Mouse (Mus musculus) olfactory bulb, adult 2 months (tissue): ENCODE data around the gene Casz1. TPM values are rescaled to one million over a fixed set of nuclear protein-coding genes. Genes with fewer than 3 reads are reported as not detected.
A peak's percentile ranks its signal among the peaks of the same experiment; 100 is the strongest.

Source experiments
- H3K27ac ChIP-seq: fragments of 200-500 bp; 2 replicates; pipeline ENCODE4 v1.5.1; 2012; ENCODE audit warnings: low read depth, low read length; ENCODE audit not compliant: insufficient read depth
- H3K4me1 ChIP-seq: fragments of 200-500 bp; 2 replicates; pipeline ENCODE4 v1.6.1; 2012; ENCODE audit warnings: low read length; ENCODE audit not compliant: control insufficient read depth, insufficient read depth
- H3K4me3 ChIP-seq: fragments of 200-500 bp; 2 replicates; pipeline ENCODE4 v1.5.1; 2012; ENCODE audit warnings: mild to moderate bottlenecking, low read depth, low read length, moderate library complexity; ENCODE audit not compliant: insufficient read depth
- CTCF ChIP-seq: fragments of 200-500 bp; IDR thresholded peaks from 2 replicates; pipeline ENCODE4 v1.5.1; 2012; ENCODE audit warnings: low read depth, mild to moderate bottlenecking, low read length, moderate library complexity; ENCODE audit not compliant: insufficient read depth
- POLR2A ChIP-seq: fragments of 200-500 bp; IDR thresholded peaks from 2 replicates; pipeline ENCODE4 v1.6.1; 2012; ENCODE audit warnings: mild to moderate bottlenecking, low read depth, low read length, moderate library complexity; ENCODE audit not compliant: insufficient read depth
- WGBS: fragments of 180-500 bp; shearing (Covaris S2); methylation state at CpG from one replicate; pipeline ENCODE4 v1.1.7; 2018; 5-methylcytosine and 5-hydroxymethylcytosine counted together
- polyA plus RNA-seq: library from polyadenylated mRNA; stranded (reverse); fragments of >200 nt; gene quantifications from 2 replicates; pipeline ENCODE4 v1.2.4, GENCODE M21; 2012; ENCODE audit warnings: low replicate concordance; ENCODE audit not compliant: missing spikeins, insufficient read depth, insufficient read length

Gene Casz1
- polyA plus RNA-seq, 1 experiment = not detected

GRCm38 (mm10) chr4:148885921-148886540 lies 81.8 kb downstream of the Casz1 start:
- 66% methylated on average over 9 of the region's 9 CpGs for WGBS
- Histone ChIP-seq H3K27ac (no peak overlapping the region), H3K4me3 (no peak overlapping the region), H3K4me1 (peaks cover 3% of the 10 kb centered on the region)
- TF ChIP-seq POLR2A (no peak), CTCF (no peak)

DNA sequence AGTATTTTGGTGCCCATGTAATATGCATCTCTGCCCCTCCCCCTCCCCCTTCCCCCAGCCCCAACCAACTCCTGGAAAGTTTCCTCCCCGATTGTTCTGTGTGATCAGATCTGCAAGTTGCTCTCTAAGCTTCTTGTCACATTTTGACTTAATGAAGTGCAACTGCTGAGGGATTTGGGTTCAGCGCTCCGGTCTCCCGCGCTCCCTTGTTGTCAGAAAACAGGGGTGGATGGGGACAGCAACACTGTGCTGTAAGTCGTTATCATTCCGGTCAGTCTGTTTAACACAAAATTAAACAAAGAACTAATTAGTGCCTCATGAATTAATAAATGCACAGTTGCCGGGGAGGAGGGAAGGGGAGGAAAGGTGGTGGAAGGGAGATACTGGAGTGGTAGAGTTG lies 84.0 kb downstream of the Casz1 start:
- 65% methylated on average over 8 of the region's 8 CpGs for WGBS
- H3K27ac ChIP-seq = no peak overlapping the region
- H3K4me1 ChIP-seq = peaks cover 10% of the 10 kb centered on the region
- TF ChIP-seq CTCF (no peak), POLR2A (no peak)
- no peak overlapping the region for H3K4me3 ChIP-seq

DNA sequence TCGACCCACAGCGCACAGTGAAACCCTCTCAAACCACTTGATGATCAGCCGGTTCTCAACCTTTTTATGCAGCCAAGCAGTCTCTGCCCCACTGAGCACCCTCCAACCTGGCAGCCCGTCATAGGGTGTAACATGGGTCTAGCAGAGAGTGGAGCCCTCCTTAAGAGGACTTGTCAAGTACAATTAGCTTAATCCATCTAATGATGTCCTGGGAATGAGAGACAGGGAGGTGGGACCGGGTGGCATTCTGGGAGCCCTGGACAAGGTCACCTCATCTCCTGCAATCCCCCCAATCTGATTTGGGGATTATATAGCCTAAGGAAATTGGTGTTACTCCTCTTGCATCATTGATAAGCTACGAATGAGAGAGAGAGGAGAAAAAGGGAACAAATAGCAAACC lies 84.8 kb downstream of the Casz1 start:
- 92% methylated on average over 6 of the region's 6 CpGs for WGBS
- TF ChIP-seq CTCF (no peak), POLR2A (no peak)
- Histone ChIP-seq H3K4me1 (peaks cover 10% of the 10 kb centered on the region), H3K4me3 (no peak overlapping the region), H3K27ac (no peak overlapping the region)

DNA sequence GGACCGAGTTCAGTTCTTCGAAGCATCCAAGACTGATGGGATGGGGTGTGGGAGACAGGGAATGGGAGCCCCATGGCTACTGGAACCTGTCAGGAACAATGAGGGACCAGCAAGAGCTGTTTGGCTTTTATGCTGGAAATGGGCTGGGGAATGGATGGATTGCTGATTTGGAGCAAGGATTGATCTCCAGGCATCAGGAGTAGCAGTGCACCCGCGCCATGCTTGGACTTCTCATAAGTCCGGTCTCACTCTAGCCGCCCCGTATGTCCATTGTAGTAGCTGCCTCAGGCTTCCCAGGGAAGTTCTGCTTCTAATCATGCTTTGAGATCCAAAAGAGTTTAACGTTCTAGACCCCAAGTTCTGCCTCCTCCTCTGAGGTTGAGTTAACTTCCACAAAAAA lies 86.2 kb downstream of the Casz1 start:
- TF ChIP-seq CTCF (no peak), POLR2A (no peak)
- Histone ChIP-seq H3K4me1 (peaks cover 10% of the 10 kb centered on the region), H3K27ac (no peak overlapping the region), H3K4me3 (no peak overlapping the region)
- 80% methylated on average over 8 of the region's 8 CpGs for WGBS

- TF ChIP-seq CTCF (no peak), POLR2A (no peak)
- H3K4me3 ChIP-seq = peak overlapping the region; percentile 13; the same call in 1 of the 2 replicates
- H3K4me1 ChIP-seq = peaks cover 10% of the 10 kb centered on the region
- H3K27ac ChIP-seq = no peak overlapping the region
- 17% methylated on average over 52 of the region's 52 CpGs for WGBS
Measured at GRCm38 (mm10) chr4:148890892-148891838, 86.9 kb downstream of the Casz1 start.

- TF ChIP-seq POLR2A (no peak), CTCF (no peak)
- no peak overlapping the region for H3K4me3 ChIP-seq
- 75% methylated on average over 6 of the region's 6 CpGs for WGBS
- peaks cover 11% of the 10 kb centered on the region for H3K4me1 ChIP-seq
- no peak overlapping the region for H3K27ac ChIP-seq
Measured at GRCm38 (mm10) chr4:148896125-148896524, 91.9 kb downstream of the Casz1 start.

GRCm38 (mm10) chr4:148899927-148900294 lies 95.7 kb downstream of the Casz1 start:
- Histone ChIP-seq H3K27ac (no peak overlapping the region), H3K4me3 (peak overlapping the region; percentile 58)

DNA sequence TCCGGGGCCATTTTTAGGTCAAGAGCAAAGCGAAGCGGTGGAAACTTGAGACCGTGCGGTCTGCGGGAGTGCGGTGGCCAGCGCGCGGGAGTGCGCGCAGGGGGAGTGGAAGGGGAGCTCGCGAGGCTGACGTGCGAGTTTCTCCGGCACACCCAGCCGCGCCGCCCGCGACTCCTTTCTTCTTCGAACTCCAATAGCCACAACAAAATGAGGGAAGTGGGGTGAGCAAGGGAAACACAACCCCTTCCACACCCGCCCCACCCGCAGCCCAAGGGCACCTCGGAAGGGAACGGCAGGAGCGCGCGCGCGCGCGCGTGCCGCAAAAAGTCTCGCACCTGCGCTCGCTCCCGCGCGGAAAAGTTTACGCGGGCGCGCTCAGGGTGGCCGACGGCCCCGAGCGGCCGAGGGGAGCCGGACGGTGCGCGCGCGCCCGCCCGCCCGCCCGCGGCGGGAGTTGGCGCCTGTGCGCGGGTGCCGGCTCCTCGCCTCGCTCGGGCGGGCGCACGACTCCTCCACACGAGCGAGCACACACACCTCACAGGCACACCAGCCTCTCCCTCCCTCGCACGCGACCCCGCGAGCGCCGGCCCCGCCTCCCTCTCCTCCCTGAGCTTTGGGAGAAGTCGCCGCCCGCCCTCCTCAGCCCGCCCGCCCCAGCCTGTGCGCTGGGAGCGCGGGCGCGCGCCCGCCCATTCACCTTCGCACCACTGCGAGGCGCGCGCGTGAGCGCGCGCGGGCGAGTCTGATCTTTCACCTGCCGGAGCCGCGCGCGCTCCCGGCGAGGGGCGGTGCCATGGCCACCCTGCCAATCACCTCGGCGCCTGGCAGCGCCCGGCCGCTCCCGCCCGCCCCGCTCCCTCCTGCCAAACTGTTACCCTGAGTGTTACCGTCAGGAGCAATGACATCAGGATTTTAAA lies 96.3 kb downstream of the Casz1 start:
- H3K4me3 ChIP-seq = peak overlapping the region; percentile 58
- H3K4me1 ChIP-seq = peaks cover 10% of the 10 kb centered on the region
- no peak for TF ChIP-seq CTCF
- no peak; the same call in 1 of the 2 replicates for TF ChIP-seq POLR2A
- no peak overlapping the region for H3K27ac ChIP-seq
- 1% methylated on average over 94 of the region's 123 CpGs for WGBS

More at GRCm38 (mm10) chr4:148899927-148900294, 95.7 kb downstream of the Casz1 start:
- 48% methylated on average over 1 of the region's 1 CpGs for WGBS
- H3K4me1 ChIP-seq = peaks cover 10% of the 10 kb centered on the region
- TF ChIP-seq POLR2A (no peak), CTCF (no peak)
